ENCODE assay signal across 20 mouse cellular contexts in the genomic region with DNA sequence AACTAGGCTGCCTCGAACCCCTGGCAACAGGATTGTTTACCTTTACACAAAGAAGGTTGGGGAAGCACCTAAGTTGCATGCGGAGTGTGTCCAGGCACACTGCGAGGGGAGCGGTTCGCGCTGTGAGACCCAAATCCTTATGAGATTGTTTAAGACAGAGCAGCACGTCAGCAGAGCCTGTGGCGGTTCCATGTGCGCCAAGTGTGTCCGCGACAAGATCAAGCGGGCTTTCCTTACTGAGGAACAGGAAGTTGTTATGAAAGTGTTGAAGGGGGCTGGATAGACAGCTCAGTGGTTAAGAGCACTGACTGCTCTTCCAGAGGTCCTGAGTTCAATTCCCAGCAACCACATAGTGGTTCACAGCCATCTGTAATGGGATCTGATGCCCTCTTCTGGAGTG. TPM values are rescaled to one million over a fixed set of nuclear protein-coding genes. Genes with fewer than 3 reads are reported as not detected.
DNase-seq lines count a peak whose midpoint lies in the region; ATAC-seq and TF ChIP-seq lines count a peak whose summit lies in the region.
"Had no signal": no experiment of that assay in that cellular context is flagged by ENCODE, and none has a peak within 500 bp of the region (broad histone marks: within the 10 kb centered on the region; RNA-seq: fewer than 3 reads in every experiment).

No protein-coding gene starts in this region.

- TF ChIP-seq CTCF in liver, postnatal 0 days (IDR thresholded peaks at IDR 0.05; ENCODE audit: low read depth): no peak
- TF ChIP-seq CTCF in forebrain, postnatal 0 days (IDR thresholded peaks at IDR 0.05; ENCODE audit: low read depth): no peak

- H3K27ac ChIP-seq in liver, embryonic 11.5 days (ENCODE audit: low read depth, low read length): no peak overlapping the region
- H3K27ac ChIP-seq in liver, postnatal 0 days (ENCODE audit: low read depth): no peak overlapping the region
- no peak overlapping the region for H3K27ac ChIP-seq in forebrain, postnatal 0 days (ENCODE audit: low read depth, low read length)
- H3K27ac ChIP-seq: embryonic facial prominence, embryonic 12.5 days; heart, embryonic 15.5 days; hindbrain, embryonic 15.5 days had no signal

- TF ChIP-seq EP300 in liver, postnatal 0 days (IDR thresholded peaks at IDR 0.05; ENCODE audit: low read depth): no peak

- H3K4me3 ChIP-seq in liver, embryonic 11.5 days (ENCODE audit: low read depth, low read length): no peak overlapping the region
- no peak overlapping the region for H3K4me3 ChIP-seq in liver, postnatal 0 days (ENCODE audit: low read depth, low read length)
- H3K4me3 ChIP-seq in forebrain, postnatal 0 days (ENCODE audit: low read depth, low read length): no peak overlapping the region
- H3K4me3 ChIP-seq: embryonic facial prominence, embryonic 12.5 days; heart, embryonic 15.5 days; hindbrain, embryonic 15.5 days had no signal

- no peak overlapping the region for H3K9ac ChIP-seq in liver, embryonic 11.5 days (ENCODE audit: low read depth, low read length)
- no peak overlapping the region for H3K9ac ChIP-seq in liver, postnatal 0 days (replicated peaks)
- H3K9ac ChIP-seq in forebrain, postnatal 0 days: no peak overlapping the region
- H3K9ac ChIP-seq: embryonic facial prominence, embryonic 12.5 days; heart, embryonic 15.5 days; hindbrain, embryonic 15.5 days had no signal

- H3K4me2 ChIP-seq in liver, embryonic 11.5 days: 0 out of 2 replicates have a peak overlapping the region, but pooled peaks have one; percentile 4
- H3K4me2 ChIP-seq in liver, postnatal 0 days (ENCODE audit: low read depth, low read length): no peak overlapping the region
- H3K4me2 ChIP-seq in forebrain, postnatal 0 days (ENCODE audit: low read depth): no peak overlapping the region
- H3K4me2 ChIP-seq: embryonic facial prominence, embryonic 12.5 days; heart, embryonic 11.5 days; heart, embryonic 15.5 days; hindbrain, embryonic 15.5 days had no signal

- peaks cover 27% of the 10 kb centered on the region for H3K27me3 ChIP-seq in liver, embryonic 11.5 days (replicated peaks; ENCODE audit: control insufficient read depth, insufficient read depth, low read length)
- H3K27me3 ChIP-seq in liver, postnatal 0 days (ENCODE audit: insufficient read depth, low read length): peaks cover 19% of the 10 kb centered on the region
- H3K27me3 ChIP-seq in splenic B cell, adult 2 months (ENCODE audit: control insufficient read depth, insufficient read depth, low read length, poor library complexity, severe bottlenecking): no peaks in the 10 kb centered on the region
- H3K27me3 ChIP-seq in forebrain, postnatal 0 days (ENCODE audit: insufficient read depth, low read length): peaks cover 41% of the 10 kb centered on the region

- peak; percentile 82 for DNase-seq in heart, adult 11 months
- DNase-seq in heart, adult 9 months (ENCODE audit: low spot score in 2 of 2): no peak
- no peak for DNase-seq in liver, embryonic 11.5 days (ENCODE audit: low spot score)
- no peak for DNase-seq in liver, postnatal 0 days
- peak; percentile 48 for DNase-seq in splenic B cell, adult 2 months (ENCODE audit: low read depth, low spot score)
- DNase-seq in natural killer cell, adult 2 months (ENCODE audit: low spot score in 2 of 2): no peak
- no peak for DNase-seq in forebrain, postnatal 0 days
- DNase-seq: adrenal gland, postnatal 10 days; cerebellum, adult 11 months; cerebellum, adult 8-10 months; cerebellum, postnatal 14 days; gastrocnemius, postnatal 14 days; heart, postnatal 14 days had no signal

- no peaks in the 10 kb centered on the region for H3K36me3 ChIP-seq in liver, embryonic 11.5 days (ENCODE audit: control insufficient read depth, insufficient read depth, low read length)
- H3K36me3 ChIP-seq in liver, postnatal 0 days (replicated peaks; ENCODE audit: insufficient read depth, low read length): no peaks in the 10 kb centered on the region
- no peaks in the 10 kb centered on the region for H3K36me3 ChIP-seq in splenic B cell, adult 2 months (ENCODE audit: control insufficient read depth, insufficient read depth, low read length, poor library complexity, severe bottlenecking)
- H3K36me3 ChIP-seq in forebrain, postnatal 0 days (ENCODE audit: insufficient read depth): no peaks in the 10 kb centered on the region
- H3K36me3 ChIP-seq: embryonic facial prominence, embryonic 12.5 days; heart, embryonic 15.5 days; hindbrain, embryonic 15.5 days had no signal

- no peaks in the 10 kb centered on the region for H3K9me3 ChIP-seq in liver, embryonic 11.5 days (ENCODE audit: control insufficient read depth, low read length)
- H3K9me3 ChIP-seq in liver, postnatal 0 days (ENCODE audit: low read length): no peaks in the 10 kb centered on the region
- no peaks in the 10 kb centered on the region for H3K9me3 ChIP-seq in forebrain, postnatal 0 days (ENCODE audit: low read length)
- H3K9me3 ChIP-seq: embryonic facial prominence, embryonic 12.5 days; heart, embryonic 15.5 days; hindbrain, embryonic 15.5 days had no signal

- WGBS in liver, embryonic 11.5 days: 55% methylated on average over 12 of the region's 12 CpGs
- WGBS in liver, postnatal 0 days (ENCODE audit: insufficient replicate concordance): 40% methylated on average over 12 of the region's 12 CpGs
- 67% methylated on average over 12 of the region's 12 CpGs for WGBS in forebrain, postnatal 0 days

- no peak for ATAC-seq in liver, embryonic 11.5 days (replicated peaks; ENCODE audit: low FRiP score)
- ATAC-seq in liver, postnatal 0 days: no peak
- ATAC-seq in hematopoietic stem cell, adult 5-6 weeks (replicated peaks in 1 of 2; ENCODE audit: insufficient read depth in 1 of 2, low FRiP score in 2 of 2, low TSS enrichment in 1 of 2, low read depth in 1 of 2, poor library complexity in 2 of 2, severe bottlenecking in 2 of 2): peak; percentile 39 to 57
- ATAC-seq in forebrain, postnatal 0 days: no peak
- ATAC-seq: forebrain, embryonic 16.5 days had no signal

- H3K4me1 ChIP-seq in liver, embryonic 11.5 days (replicated peaks; ENCODE audit: control insufficient read depth, insufficient read depth, low read length): peaks cover 21% of the 10 kb centered on the region
- H3K4me1 ChIP-seq in liver, postnatal 0 days (ENCODE audit: insufficient read depth): peaks cover 16% of the 10 kb centered on the region
- H3K4me1 ChIP-seq in forebrain, postnatal 0 days (ENCODE audit: insufficient read depth): no peaks in the 10 kb centered on the region

RNA-seq across cellular contexts. Expression of gene Exoc3l2, which starts 5.1 kb away (rescaled TPM):
- 4.3 and 5.6 TPM in 2 replicates for polyA plus RNA-seq in liver, embryonic 11.5 days (2014; fragmentation: Nextera tagmentation; extraction: Ambion mirVana)
- 1.1 and 1.7 TPM in 2 replicates for polyA plus RNA-seq in liver, postnatal 0 days (2015; fragmentation: Nextera tagmentation; extraction: Ambion mirVana)
- total RNA-seq in hematopoietic stem cell, adult 5-6 weeks (2017): 2.2 and 3.8 TPM in 2 replicates
- total RNA-seq in forebrain, postnatal 0 days (2014; rRNA removed): 0.14 and 0.23 TPM in 2 replicates
- 0.36 and 0.38 TPM in 2 replicates for polyA plus RNA-seq in forebrain, postnatal 0 days (2015; fragmentation: Nextera tagmentation; extraction: Ambion mirVana)

RNA-seq across cellular contexts. Expression of gene Mark4, which starts 9.7 kb away (rescaled TPM):
- 6.7 and 7.7 TPM in 2 replicates for polyA plus RNA-seq in liver, embryonic 11.5 days (2014; fragmentation: Nextera tagmentation; extraction: Ambion mirVana)
- 1.8 and 2.0 TPM in 2 replicates for polyA plus RNA-seq in liver, postnatal 0 days (2015; fragmentation: Nextera tagmentation; extraction: Ambion mirVana)
- 6.4 and 11.8 TPM in 2 replicates for total RNA-seq in hematopoietic stem cell, adult 5-6 weeks (2017)
- total RNA-seq in forebrain, postnatal 0 days (2014; rRNA removed): 46.7 and 47.1 TPM in 2 replicates
- polyA plus RNA-seq in forebrain, postnatal 0 days (2015; fragmentation: Nextera tagmentation; extraction: Ambion mirVana): 16.1 and 21.0 TPM in 2 replicates

RNA-seq across cellular contexts. Expression of gene Bloc1s3, which starts 39.9 kb away (rescaled TPM):
- 2.0 and 2.1 TPM in 2 replicates for polyA plus RNA-seq in liver, embryonic 11.5 days (2014; fragmentation: Nextera tagmentation; extraction: Ambion mirVana)
- 0.94 and 1.1 TPM in 2 replicates for polyA plus RNA-seq in liver, postnatal 0 days (2015; fragmentation: Nextera tagmentation; extraction: Ambion mirVana)
- total RNA-seq in hematopoietic stem cell, adult 5-6 weeks (2017): 1.4 and 2.1 TPM in 2 replicates
- total RNA-seq in forebrain, postnatal 0 days (2014; rRNA removed): 17.3 and 17.8 TPM in 2 replicates
- polyA plus RNA-seq in forebrain, postnatal 0 days (2015; fragmentation: Nextera tagmentation; extraction: Ambion mirVana): 4.5 and 5.1 TPM in 2 replicates

RNA-seq across cellular contexts. Expression of gene Trappc6a, which starts 39.9 kb away (rescaled TPM):
- polyA plus RNA-seq in liver, embryonic 11.5 days (2014; fragmentation: Nextera tagmentation; extraction: Ambion mirVana): 97.4 and 108 TPM in 2 replicates
- 51.6 and 52.5 TPM in 2 replicates for polyA plus RNA-seq in liver, postnatal 0 days (2015; fragmentation: Nextera tagmentation; extraction: Ambion mirVana)
- 24.2 and 30.8 TPM in 2 replicates for total RNA-seq in hematopoietic stem cell, adult 5-6 weeks (2017)
- 28.5 and 28.8 TPM in 2 replicates for total RNA-seq in forebrain, postnatal 0 days (2014; rRNA removed)
- polyA plus RNA-seq in forebrain, postnatal 0 days (2015; fragmentation: Nextera tagmentation; extraction: Ambion mirVana): 38.7 and 38.8 TPM in 2 replicates

RNA-seq across cellular contexts. Expression of gene Nkpd1, which starts 49.4 kb away (rescaled TPM):
- not detected in 2 replicates for polyA plus RNA-seq in liver, embryonic 11.5 days (2014; fragmentation: Nextera tagmentation; extraction: Ambion mirVana)
- not detected in 2 replicates for polyA plus RNA-seq in liver, postnatal 0 days (2015; fragmentation: Nextera tagmentation; extraction: Ambion mirVana)
- total RNA-seq in hematopoietic stem cell, adult 5-6 weeks (2017): 0.44 TPM in 1 of 2 replicates, not detected in the other
- 2.0 and 3.4 TPM in 2 replicates for total RNA-seq in forebrain, postnatal 0 days (2014; rRNA removed)
- 1.1 and 2.3 TPM in 2 replicates for polyA plus RNA-seq in forebrain, postnatal 0 days (2015; fragmentation: Nextera tagmentation; extraction: Ambion mirVana)
- total RNA-seq: gastrocnemius, adult 18-20 months; gastrocnemius, postnatal 14 days; heart, postnatal 14 days had no signal
- polyA plus RNA-seq: heart, embryonic 11.5 days; heart, embryonic 15.5 days had no signal

Comparison
In these comparisons a context has a peak if more than half of its experiments do, and no peak if none do; other contexts are left out.
1. DNase-seq: peak in heart, adult 11 months (single experiment) and splenic B cell, adult 2 months (single experiment); none in heart, adult 9 months (0 of 2), liver, embryonic 11.5 days (single experiment), liver, postnatal 0 days (single experiment), natural killer cell, adult 2 months (0 of 2) and forebrain, postnatal 0 days (single experiment).
2. ATAC-seq: peak in hematopoietic stem cell, adult 5-6 weeks (2 of 2); none in liver, embryonic 11.5 days (single experiment), liver, postnatal 0 days (single experiment) and forebrain, postnatal 0 days (single experiment).